10 mouse cellular contexts compared by ENCODE assay signal in the genomic region with DNA sequence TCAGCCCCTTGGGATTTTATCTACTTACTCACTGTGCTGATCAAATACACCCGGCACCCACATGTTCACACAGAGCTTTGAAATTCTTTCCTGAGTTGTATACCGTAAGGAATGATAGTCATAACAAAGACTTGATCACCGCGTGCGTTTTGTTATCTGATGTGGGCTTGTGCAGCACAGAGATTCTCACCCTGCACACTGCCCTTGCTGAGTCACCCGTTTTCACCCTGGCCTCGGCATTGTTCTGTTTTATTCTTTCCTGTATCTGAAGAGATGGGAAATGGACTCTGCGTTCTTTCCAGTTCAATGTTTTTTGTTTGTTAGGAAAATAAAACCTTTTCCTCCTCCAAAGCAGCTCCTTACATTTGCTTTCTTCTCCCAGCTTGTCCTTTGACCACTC. TPM values are rescaled to one million over a fixed set of nuclear protein-coding genes. Genes with fewer than 3 reads are reported as not detected.
DNase-seq lines count a peak whose midpoint lies in the region; ATAC-seq and TF ChIP-seq lines count a peak whose summit lies in the region.
"Had no signal": no experiment of that assay in that cellular context is flagged by ENCODE, and none has a peak within 500 bp of the region (broad histone marks: within the 10 kb centered on the region; RNA-seq: fewer than 3 reads in every experiment).

No protein-coding gene starts in this region.

- DNase-seq in adrenal gland, postnatal 14 days = peak; percentile 31
- DNase-seq in adrenal gland, postnatal 25 days = no peak
- no peak for DNase-seq in lung, postnatal 0 days (ENCODE audit: low spot score)
- no peak for DNase-seq in lung, postnatal 36 days
- no peak for DNase-seq in intestine, embryonic 14.5 days (ENCODE audit: low spot score)
- DNase-seq in stomach, postnatal 0 days (ENCODE audit: low spot score) = peak; percentile 35

- H3K4me3 ChIP-seq in lung, postnatal 0 days (ENCODE audit: low read depth, low read length) = no peak overlapping the region
- 0 out of 2 replicates have a peak overlapping the region, but pooled peaks have one; percentile 6 for H3K4me3 ChIP-seq in intestine, embryonic 14.5 days (ENCODE audit: low read depth, low read length)
- H3K4me3 ChIP-seq in stomach, postnatal 0 days (ENCODE audit: low read depth, low read length) = no peak overlapping the region

- H3K27me3 ChIP-seq in lung, postnatal 0 days (replicated peaks; ENCODE audit: insufficient read depth, low read length) = no peaks in the 10 kb centered on the region
- H3K27me3 ChIP-seq in intestine, embryonic 14.5 days (replicated peaks; ENCODE audit: control insufficient read depth, insufficient read depth, low read length) = no peaks in the 10 kb centered on the region
- H3K27me3 ChIP-seq in stomach, postnatal 0 days (ENCODE audit: control insufficient read depth, insufficient read depth, low read length) = no peaks in the 10 kb centered on the region
- H3K27me3 ChIP-seq: limb, embryonic 12.5 days; neural tube, embryonic 12.5 days had no signal

- H3K27ac ChIP-seq in lung, postnatal 0 days (ENCODE audit: low read length) = no peak overlapping the region
- no peak overlapping the region for H3K27ac ChIP-seq in intestine, embryonic 14.5 days (ENCODE audit: low read depth)
- no peak overlapping the region for H3K27ac ChIP-seq in stomach, postnatal 0 days (replicated peaks)
- H3K27ac ChIP-seq: limb, embryonic 12.5 days; neural tube, embryonic 12.5 days had no signal

- whole genome bisulfite sequencing in lung, postnatal 0 days = 17% methylated on average over 8 of the region's 8 CpGs
- WGBS in intestine, embryonic 14.5 days = 29% methylated on average over 8 of the region's 8 CpGs
- 18% methylated on average over 8 of the region's 8 CpGs for WGBS in stomach, postnatal 0 days

- no peak overlapping the region for H3K4me2 ChIP-seq in lung, postnatal 0 days (replicated peaks; ENCODE audit: low read depth, low read length)
- peak overlapping the region; percentile 43 for H3K4me2 ChIP-seq in intestine, embryonic 14.5 days (ENCODE audit: low read length)
- peak overlapping the region; percentile 27 for H3K4me2 ChIP-seq in stomach, postnatal 0 days (replicated peaks; ENCODE audit: low read depth)

- TF ChIP-seq CTCF in lung, postnatal 0 days (IDR thresholded peaks at IDR 0.05) = no peak
- TF ChIP-seq CTCF in stomach, postnatal 0 days (IDR thresholded peaks at IDR 0.05; ENCODE audit: low read depth) = no peak

- no peaks in the 10 kb centered on the region for H3K9me3 ChIP-seq in lung, postnatal 0 days (ENCODE audit: low read length)
- no peaks in the 10 kb centered on the region for H3K9me3 ChIP-seq in intestine, embryonic 14.5 days (ENCODE audit: control insufficient read depth, low read length)
- no peaks in the 10 kb centered on the region for H3K9me3 ChIP-seq in stomach, postnatal 0 days (ENCODE audit: control insufficient read depth, low read length)
- H3K9me3 ChIP-seq: limb, embryonic 12.5 days; neural tube, embryonic 12.5 days had no signal

- peak; percentile 43; the same call in 1 of the 2 replicates for ATAC-seq in lung, postnatal 0 days
- ATAC-seq in intestine, embryonic 14.5 days (replicated peaks; ENCODE audit: low FRiP score, low TSS enrichment, low read depth) = no peak
- peak; percentile 73; the same call in 1 of the 2 replicates for ATAC-seq in stomach, postnatal 0 days (ENCODE audit: low FRiP score, low TSS enrichment)
- no peak for ATAC-seq in frontal cortex, adult (ENCODE audit: low TSS enrichment)
- no peak for ATAC-seq in cerebellum, adult (ENCODE audit: insufficient number of reproducible peaks, low FRiP score, low TSS enrichment)

- no peak overlapping the region for H3K9ac ChIP-seq in lung, postnatal 0 days (replicated peaks; ENCODE audit: low read depth)
- H3K9ac ChIP-seq in intestine, embryonic 14.5 days (ENCODE audit: low read length) = no peak overlapping the region
- H3K9ac ChIP-seq in stomach, postnatal 0 days (ENCODE audit: low read length) = no peak overlapping the region
- H3K9ac ChIP-seq: neural tube, embryonic 12.5 days had no signal

- peak; percentile 23; the same call in 1 of the 2 replicates for TF ChIP-seq EP300 in lung, postnatal 0 days (IDR thresholded peaks at IDR 0.05)
- no peak for TF ChIP-seq EP300 in stomach, postnatal 0 days (optimal IDR thresholded peaks at IDR 0.05)

- no peaks in the 10 kb centered on the region for H3K4me1 ChIP-seq in lung, postnatal 0 days (ENCODE audit: insufficient read depth, low read depth, low read length)
- no peaks in the 10 kb centered on the region; the same call in 1 of the 2 replicates for H3K4me1 ChIP-seq in intestine, embryonic 14.5 days (replicated peaks; ENCODE audit: control insufficient read depth, insufficient read depth, low read length)
- no peaks in the 10 kb centered on the region for H3K4me1 ChIP-seq in stomach, postnatal 0 days (replicated peaks; ENCODE audit: control insufficient read depth, insufficient read depth)
- H3K4me1 ChIP-seq: neural tube, embryonic 12.5 days had no signal

- H3K36me3 ChIP-seq in lung, postnatal 0 days (ENCODE audit: insufficient read depth, low read length) = no peaks in the 10 kb centered on the region
- no peaks in the 10 kb centered on the region for H3K36me3 ChIP-seq in intestine, embryonic 14.5 days (ENCODE audit: control insufficient read depth, insufficient read depth, low read length)
- no peaks in the 10 kb centered on the region for H3K36me3 ChIP-seq in stomach, postnatal 0 days (ENCODE audit: control insufficient read depth, insufficient read depth, low read length)
- H3K36me3 ChIP-seq: limb, embryonic 12.5 days; neural tube, embryonic 12.5 days had no signal

RNA-seq across cellular contexts. Expression of a gene that starts 18.5 kb away (rescaled TPM):
- total RNA-seq in adrenal gland, postnatal 14 days (2021) = 64.4 and 65.1 TPM in 2 replicates
- total RNA-seq in adrenal gland, postnatal 25 days (2021) = 80.9 and 114 TPM in 2 replicates
- polyA plus RNA-seq in lung, postnatal 0 days (2015; fragmentation: Nextera tagmentation; extraction: Ambion mirVana) = 17.0 and 19.4 TPM in 2 replicates
- polyA plus RNA-seq in intestine, embryonic 14.5 days (2014; fragmentation: Nextera tagmentation; extraction: Ambion mirVana) = 14.6 and 15.7 TPM in 2 replicates
- polyA plus RNA-seq in stomach, postnatal 0 days (2015; fragmentation: Nextera tagmentation; extraction: Ambion mirVana) = 8.2 and 10.0 TPM in 2 replicates

RNA-seq across cellular contexts. Expression of a gene that starts 38.4 kb away (rescaled TPM):
- 103 and 108 TPM in 2 replicates for total RNA-seq in adrenal gland, postnatal 14 days (2021)
- total RNA-seq in adrenal gland, postnatal 25 days (2021) = 109 and 166 TPM in 2 replicates
- 62.8 and 75.9 TPM in 2 replicates for polyA plus RNA-seq in lung, postnatal 0 days (2015; fragmentation: Nextera tagmentation; extraction: Ambion mirVana)
- 39.4 and 52.3 TPM in 2 replicates for polyA plus RNA-seq in intestine, embryonic 14.5 days (2014; fragmentation: Nextera tagmentation; extraction: Ambion mirVana)
- polyA plus RNA-seq in stomach, postnatal 0 days (2015; fragmentation: Nextera tagmentation; extraction: Ambion mirVana) = 54.2 and 58.8 TPM in 2 replicates

Comparison
In these comparisons a context has a peak if more than half of its experiments do, and no peak if none do; other contexts are left out.
1. DNase-seq: peak in adrenal gland, postnatal 14 days (single experiment) and stomach, postnatal 0 days (single experiment); none in adrenal gland, postnatal 25 days (single experiment), lung, postnatal 0 days (single experiment), lung, postnatal 36 days (single experiment) and intestine, embryonic 14.5 days (single experiment).
2. ATAC-seq: peak in lung, postnatal 0 days (single experiment) and stomach, postnatal 0 days (single experiment); none in intestine, embryonic 14.5 days (single experiment), frontal cortex, adult (single experiment) and cerebellum, adult (single experiment).